Mouse (Mus musculus) gonadal fat pad, adult 2 months (tissue): Measurements from ENCODE around the gene St3gal3. TPM values are rescaled to one million over a fixed set of nuclear protein-coding genes. Genes with fewer than 3 reads are reported as not detected.

ENCODE experiments used
- DNase-seq: peaks from one replicate; pipeline ENCODE4 v3.0.0-alpha.2; 2012; ENCODE audit warnings: low read depth
- polyA plus RNA-seq: library from polyadenylated mRNA; depleted of rRNA; stranded (reverse); fragments of >200 nt; gene quantifications from 2 replicates; pipeline ENCODE4 v1.2.3, GENCODE M21; 2012

St3gal3 gene
- polyA plus RNA-seq, 1 experiment = 59.3 TPM

GRCm38 (mm10) chr4:118054615-118055014 is 80.1 kb downstream of the St3gal3 start:
- DNase-seq = no peak

DNA sequence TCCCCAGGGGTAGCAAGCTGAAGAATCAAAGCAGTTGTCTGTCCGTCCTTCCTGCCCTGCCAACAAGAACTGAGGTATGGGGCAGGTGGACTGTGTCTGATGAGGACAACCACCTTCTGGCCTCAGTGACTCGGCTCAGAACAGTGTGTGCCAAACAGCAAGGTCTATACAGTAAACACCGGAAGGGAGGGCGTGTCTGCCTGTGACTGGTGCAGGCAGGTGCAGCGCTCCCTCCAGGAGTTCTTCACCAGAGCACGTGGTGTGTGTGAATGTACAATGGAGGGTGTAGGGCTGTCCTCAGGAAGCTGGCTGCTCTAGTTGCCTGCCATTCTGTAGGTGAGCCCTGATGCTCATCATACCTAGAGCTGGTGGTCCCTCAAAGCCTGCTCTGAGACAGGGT is 80.8 kb downstream of the St3gal3 start:
- DNase-seq = no peak

- DNase-seq = peak; percentile 24
These were observed 85.0 kb downstream of the St3gal3 start for GRCm38 (mm10) chr4:118049606-118050302.

DNA sequence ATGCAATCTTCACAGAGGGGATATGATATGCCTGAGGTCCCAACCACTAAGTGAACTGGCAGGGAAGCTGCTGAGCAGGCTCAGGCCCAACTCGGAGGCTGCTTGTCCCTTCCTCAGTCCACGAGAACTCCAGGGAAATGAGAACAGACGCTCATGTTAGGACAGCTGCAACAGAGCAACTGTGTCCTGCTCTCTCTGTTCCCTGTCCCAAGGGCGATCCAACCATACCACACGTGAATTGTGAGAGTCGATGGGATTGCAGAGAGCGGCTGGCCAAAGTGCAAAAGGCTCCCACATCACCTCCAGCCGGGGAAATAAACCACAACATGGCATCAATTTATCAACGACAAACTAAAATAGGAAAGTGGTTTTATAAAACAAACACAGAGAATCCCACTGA is 90.2 kb downstream of the St3gal3 start:
- DNase-seq = no peak

DNA sequence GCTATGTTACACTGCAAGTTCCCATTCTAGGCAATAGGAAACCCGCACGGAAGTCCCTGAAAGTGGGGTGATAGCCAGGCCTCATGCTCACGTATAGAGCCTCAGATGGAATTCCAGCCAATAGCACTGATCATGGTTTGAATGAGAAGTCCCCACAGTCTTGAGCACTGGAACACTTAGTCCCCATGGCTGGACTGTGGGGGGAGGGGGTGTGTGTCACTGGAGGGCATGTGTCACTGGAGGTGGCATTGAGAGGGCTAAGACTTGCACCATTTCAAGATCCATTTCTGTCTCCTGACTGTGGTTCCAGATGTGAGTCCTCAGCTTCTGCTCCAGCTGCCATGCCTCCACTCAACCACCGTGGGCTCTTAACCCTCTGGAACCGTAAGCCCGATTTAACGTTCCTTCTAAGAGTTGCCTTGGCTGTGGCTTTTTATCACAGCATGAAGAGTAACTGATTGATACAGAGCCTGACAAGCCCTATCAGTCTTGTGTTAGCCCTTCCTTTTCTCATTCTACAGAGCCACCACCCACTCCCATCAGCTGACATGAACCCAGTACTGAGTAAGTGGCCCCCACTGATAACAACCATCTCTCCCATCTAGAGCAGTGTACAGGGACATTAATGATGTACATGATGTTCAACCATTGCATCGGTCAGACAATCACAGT is 91.2 kb downstream of the St3gal3 start:
- DNase-seq = no peak

DNA sequence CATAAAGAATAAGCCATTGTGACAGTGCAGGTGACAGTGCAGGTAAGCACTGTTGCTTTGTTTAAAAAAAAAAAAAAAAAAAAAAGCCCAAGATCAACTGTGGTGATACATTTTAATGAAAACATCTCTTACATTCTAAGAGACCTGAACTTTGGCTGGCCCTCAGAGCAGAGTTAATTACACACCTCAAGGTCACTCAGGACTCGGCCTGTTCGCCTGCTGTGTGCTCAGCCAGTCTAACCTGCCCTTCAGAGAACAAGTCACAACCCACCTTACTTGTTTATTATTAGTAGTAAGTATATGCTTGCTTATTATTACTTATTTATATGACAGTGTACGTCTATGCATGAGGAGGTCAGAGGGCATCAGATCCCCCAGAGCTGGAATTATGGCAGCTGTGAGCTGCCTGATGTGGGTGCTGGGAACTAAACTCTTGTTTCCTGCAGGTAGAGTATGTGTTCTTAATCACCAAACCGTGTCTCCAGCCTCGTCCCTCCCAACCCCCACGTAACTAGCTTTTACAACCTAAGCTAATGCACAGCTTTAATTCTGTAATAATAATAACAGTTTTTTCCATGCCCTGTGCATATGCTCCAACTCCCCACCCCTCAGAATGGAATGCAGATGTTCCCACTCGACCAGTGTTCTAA is 91.9 kb downstream of the St3gal3 start:
- no peak for DNase-seq

DNA sequence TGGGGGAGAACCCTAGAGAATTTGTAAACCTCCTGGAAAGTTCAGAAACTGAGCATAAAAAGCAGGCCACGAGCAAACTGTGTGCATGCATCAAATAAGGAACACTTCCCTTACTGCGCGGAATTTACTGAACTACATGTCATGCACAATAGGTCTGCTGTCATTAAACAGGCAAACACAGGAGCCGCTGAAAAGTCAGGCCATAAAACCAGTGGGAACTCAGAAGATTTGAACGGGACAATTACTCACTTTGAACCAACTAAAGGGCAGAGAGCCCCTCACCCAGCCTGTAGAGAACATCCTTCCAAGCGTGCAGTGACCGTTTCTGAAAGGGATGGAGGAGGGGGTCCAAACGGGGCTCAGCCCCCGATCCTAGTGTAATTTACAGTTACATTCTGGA is 93.6 kb downstream of the St3gal3 start:
- no peak for DNase-seq

DNA sequence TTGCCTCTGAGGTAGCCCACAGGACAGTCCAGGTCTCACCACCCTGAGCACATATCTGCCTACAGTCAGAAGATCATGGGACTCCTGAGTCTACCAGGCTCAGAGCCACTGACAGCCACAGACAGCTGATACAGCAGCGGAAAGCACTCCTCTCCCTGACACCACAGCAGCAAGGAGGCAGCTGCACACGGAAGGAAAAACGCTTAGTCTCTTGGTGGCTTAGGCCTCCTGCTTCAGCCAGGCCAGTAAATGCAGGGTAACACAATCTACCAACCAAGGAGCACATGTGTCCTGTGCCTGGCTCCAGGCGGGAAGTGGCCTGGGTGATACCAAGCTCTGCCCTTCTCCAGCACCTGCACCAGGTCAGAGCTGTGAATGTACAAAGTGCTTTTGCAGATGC is 94.1 kb downstream of the St3gal3 start:
- DNase-seq = no peak

DNA sequence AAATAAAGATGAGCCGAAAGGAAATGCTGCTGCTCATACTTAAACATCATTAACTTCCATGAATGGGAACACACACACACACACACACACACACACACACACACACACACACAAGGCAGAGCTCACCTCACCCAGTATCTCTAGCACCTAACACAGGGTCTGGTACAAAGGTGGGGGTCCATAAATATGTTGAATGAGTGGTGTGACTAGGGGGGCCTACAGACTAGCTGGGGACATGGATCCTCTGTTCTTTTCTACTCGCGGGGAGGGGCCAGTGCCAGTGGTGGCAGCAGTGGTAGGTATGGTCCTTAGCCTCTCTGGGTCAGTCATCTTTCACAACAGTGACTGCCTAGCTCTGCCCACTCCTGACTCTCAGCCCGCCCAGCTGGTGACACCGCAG is 94.8 kb downstream of the St3gal3 start:
- DNase-seq = no peak

DNA sequence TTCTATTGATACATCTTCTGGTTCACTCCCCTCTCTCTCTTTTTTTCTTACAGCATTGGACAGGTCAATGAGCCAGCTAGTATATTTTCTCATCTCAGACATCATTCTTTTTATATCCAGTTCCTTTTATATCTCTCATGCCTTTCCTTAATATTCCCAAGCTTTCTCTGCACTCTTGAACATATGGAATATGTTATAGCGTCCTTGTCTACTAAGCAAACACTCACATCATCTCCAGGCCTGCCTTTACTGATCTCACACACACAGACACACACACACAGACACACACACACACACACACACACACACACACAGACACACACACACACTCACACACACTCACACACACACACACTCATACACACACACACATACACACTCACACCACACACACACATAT is 96.7 kb downstream of the St3gal3 start:
- DNase-seq = no peak

- no peak for DNase-seq
These were observed 97.3 kb downstream of the St3gal3 start for GRCm38 (mm10) chr4:118037406-118037805.

DNA sequence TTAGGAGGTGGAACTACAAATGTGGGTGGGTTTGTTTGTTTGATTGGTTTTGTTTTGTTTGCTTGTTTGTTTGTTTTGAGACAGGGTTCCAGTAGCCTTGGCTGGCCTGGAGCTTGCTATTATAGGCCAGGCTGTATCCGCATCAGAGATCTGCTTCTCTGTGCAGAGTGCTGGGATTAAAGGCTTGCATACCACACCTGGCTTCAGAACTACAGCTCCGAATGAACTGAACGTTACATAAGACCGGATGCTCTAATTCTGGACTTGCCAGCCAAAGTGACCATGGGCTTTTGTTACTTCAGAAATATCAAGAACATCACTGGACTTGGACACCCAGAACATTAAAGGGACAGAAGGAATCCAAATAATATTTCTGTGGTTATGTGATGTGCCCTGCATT is 98.2 kb downstream of the St3gal3 start:
- no peak for DNase-seq

- no peak for DNase-seq
These were observed 99.6 kb downstream of the St3gal3 start for GRCm38 (mm10) chr4:118035090-118035489.

DNA sequence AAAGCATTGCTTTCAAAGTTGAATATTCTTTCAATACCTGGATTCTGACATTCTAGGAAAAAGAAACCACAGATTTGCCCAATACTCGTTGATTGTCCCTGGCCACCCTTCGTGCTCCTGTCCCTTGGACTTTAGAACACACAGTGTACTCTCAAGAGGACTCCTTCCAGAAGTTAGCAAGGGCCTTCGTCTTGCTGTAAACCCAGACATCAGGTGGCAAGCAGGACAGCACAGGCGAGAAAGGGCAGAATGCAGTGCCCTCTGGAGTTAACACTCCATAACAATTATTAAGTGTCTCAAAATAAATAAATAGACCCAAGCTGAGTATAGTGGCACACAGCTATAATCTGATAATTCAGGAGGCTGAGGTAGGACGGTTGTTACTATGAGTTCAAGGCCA is 101.7 kb downstream of the St3gal3 start:
- no peak for DNase-seq

GRCm38 (mm10) chr4:118031776-118032170 is 102.9 kb downstream of the St3gal3 start:
- no peak for DNase-seq

- no peak for DNase-seq
These were observed 103.5 kb downstream of the St3gal3 start for GRCm38 (mm10) chr4:118031132-118031775.

DNA sequence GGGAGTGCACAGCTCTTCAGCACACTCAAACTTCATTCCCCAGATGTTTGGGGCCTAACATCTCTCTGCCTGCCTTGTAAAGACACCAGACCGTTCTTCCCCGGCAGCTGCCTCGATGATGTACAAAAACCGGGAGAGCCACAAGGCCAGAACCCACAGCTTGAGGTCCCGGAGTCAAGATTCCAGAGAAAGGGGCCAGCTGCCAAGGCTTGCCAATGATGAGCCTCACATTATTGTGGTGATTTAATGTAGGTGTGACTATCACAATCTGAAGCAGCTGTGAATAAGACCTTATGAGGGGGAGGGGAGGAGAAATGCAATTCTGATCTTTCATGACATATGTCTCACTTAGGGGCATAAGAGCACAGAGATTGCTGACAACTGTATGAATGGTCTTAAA is 104.4 kb downstream of the St3gal3 start:
- no peak for DNase-seq

DNA sequence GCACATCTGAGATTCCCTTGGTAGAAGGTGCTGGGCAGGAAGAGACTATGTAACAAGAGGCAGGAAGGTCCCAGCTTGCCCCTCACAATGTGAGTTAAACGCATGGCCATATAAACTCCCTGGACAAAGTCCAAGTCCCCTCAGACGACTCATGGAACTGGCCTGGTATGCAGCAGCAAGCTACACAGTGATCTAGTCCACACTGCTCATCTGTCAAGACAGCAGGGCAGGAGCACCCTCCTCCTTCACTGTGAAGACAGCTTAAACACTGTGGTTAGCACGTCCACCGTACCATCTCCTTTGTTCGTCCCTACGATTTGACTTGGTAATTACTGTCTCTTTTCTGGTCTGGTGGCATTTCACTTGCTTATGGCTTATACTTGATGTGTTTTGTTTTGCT is 104.8 kb downstream of the St3gal3 start:
- DNase-seq = no peak

DNA sequence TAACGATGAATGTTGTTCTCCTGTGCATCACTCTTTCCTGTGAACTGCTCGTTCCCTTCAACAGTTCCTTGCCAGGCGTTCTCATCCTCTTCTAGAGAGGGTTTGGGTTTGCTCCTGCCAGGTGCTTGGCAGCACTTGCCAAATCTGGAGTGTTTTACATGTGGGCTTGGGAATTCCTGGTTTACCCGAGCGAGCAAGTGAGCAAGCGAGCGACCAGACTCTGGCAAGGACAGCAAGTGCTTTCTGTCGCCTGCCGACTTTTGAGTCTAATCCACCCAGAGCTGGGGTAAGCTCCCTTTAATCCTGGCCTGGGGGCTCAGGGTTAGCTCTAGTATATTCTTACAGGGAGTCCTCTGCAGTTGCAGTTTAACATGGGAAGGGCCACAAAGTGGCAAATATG is 105.7 kb downstream of the St3gal3 start:
- DNase-seq = peak; percentile 38

DNA sequence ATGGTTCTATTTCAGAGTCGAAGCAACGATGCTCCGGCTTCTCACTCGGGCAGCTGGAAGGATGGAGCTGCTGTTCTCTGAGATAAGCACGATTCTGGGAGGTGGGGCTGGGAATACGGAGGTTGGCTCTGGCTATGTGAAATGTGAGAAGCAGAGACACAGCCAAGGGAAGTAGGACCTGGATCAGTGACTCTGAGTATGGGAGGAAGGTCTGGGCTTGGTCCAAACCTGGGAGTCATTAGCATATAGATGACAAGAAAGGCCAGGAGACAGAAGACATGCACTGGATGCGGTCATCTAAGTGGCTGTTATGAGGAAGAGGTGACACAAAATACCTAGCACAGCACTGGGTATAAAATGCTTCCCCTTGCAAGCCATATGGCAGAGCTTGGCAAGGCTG is 108.8 kb downstream of the St3gal3 start:
- DNase-seq = no peak

- no peak for DNase-seq
These were observed 109.3 kb downstream of the St3gal3 start for GRCm38 (mm10) chr4:118025381-118025780.

DNA sequence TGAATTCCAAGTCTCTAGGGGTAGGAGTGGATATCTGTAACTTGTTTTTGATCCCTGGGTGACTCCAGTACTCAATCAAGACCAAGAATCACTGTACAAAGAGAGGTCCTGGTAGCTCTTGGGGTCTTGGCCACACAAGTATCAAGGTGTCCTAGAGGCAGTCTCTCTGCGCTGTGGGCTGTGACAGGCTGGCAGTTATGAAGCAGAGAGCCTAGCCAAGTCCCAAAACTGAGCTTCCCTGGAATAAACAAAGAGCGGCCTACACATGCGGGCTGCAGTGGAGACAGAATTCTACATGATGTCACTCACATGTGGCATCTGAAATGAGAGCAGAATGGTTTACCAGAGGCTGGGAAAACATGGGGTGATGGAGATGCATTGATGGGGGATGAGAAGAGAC is 111.9 kb downstream of the St3gal3 start:
- no peak for DNase-seq

DNA sequence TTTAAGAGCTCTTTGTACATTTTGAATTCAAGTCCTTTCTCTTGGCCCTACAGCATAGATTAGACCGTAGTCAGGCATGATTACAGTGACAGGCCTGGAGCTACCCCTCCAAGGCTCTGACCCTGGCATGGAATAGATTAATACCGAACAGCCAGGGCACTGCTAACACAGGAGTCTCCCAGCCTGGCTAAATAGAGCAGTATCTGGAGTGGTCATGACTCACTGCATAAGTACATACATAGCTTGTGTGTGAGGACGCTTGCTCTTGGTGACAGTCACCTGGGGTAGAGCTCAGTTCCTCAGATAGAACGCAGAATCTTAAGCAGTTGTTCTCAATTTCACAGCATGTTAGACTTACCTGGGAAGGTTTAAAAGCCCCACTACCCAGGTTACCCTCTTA is 112.3 kb downstream of the St3gal3 start:
- no peak for DNase-seq
